Mouse (Mus musculus) midbrain, embryonic 15.5 days (tissue): Measurements from ENCODE around the gene Dner. TPM values are rescaled to one million over a fixed set of nuclear protein-coding genes. Genes with fewer than 3 reads are reported as not detected.

Experiments used
- ATAC-seq: fragments of 200-750 bp; cut with Nextera tagmentation; replicated peaks from 2 replicates; pipeline ENCODE4 v1.8.0; 2017; ENCODE audit warnings: moderate TSS enrichment
- H3K27ac ChIP-seq: fragments of 300-500 bp; sonication (generic); 2 replicates; pipeline ENCODE4 v1.5.1; 2015; ENCODE audit warnings: mild to moderate bottlenecking, inconsistent platforms
- H3K27me3 ChIP-seq: fragments of 300-500 bp; sonication (generic); replicated peaks from 2 replicates; pipeline ENCODE4 v1.6.1; 2015; ENCODE audit warnings: inconsistent platforms
- H3K36me3 ChIP-seq: fragments of 300-500 bp; sonication (generic); replicated peaks from 2 replicates; pipeline ENCODE4 v1.6.1; 2015; ENCODE audit warnings: inconsistent platforms
- H3K4me1 ChIP-seq: fragments of 300-500 bp; sonication (generic); 2 replicates; pipeline ENCODE4 v1.6.1; 2015; ENCODE audit warnings: inconsistent platforms
- H3K4me2 ChIP-seq: fragments of 300-500 bp; sonication (generic); 2 replicates; pipeline ENCODE4 v1.6.1; 2015; ENCODE audit warnings: inconsistent platforms, mild to moderate bottlenecking, moderate library complexity
- H3K4me3 ChIP-seq: fragments of 300-500 bp; sonication (generic); 2 replicates; pipeline ENCODE4 v1.5.1; 2015; ENCODE audit warnings: mild to moderate bottlenecking, inconsistent platforms
- H3K9ac ChIP-seq: fragments of 300-500 bp; sonication (generic); 2 replicates; pipeline ENCODE4 v1.6.1; 2015; ENCODE audit warnings: mild to moderate bottlenecking, inconsistent platforms
- H3K9me3 ChIP-seq: fragments of 300-500 bp; sonication (generic); 2 replicates; pipeline ENCODE4 v1.6.1; 2016; ENCODE audit warnings: inconsistent platforms
- WGBS: fragments of 180-500 bp; shearing (Covaris S2); methylation state at CpG from one replicate; pipeline ENCODE4 v1.1.7; 2015; ENCODE audit warnings: mixed read lengths; 5-methylcytosine and 5-hydroxymethylcytosine counted together
- polyA plus RNA-seq: library from polyadenylated mRNA; unstranded; fragments of >200 nt; fragmentation: Nextera tagmentation; extraction: Ambion mirVana; gene quantifications from 2 replicates; pipeline ENCODE4 v1.2.1, GENCODE M21; 2015

Gene Dner
- polyA plus RNA-seq, 1 experiment from 2014 or later: 291 TPM

GRCm38 (mm10) chr1:84619131-84619760, 76.8 kb downstream of the Dner start:
- H3K27me3 ChIP-seq: no peaks in the 10 kb centered on the region
- no peak overlapping the region for H3K4me3 ChIP-seq
- H3K9me3 ChIP-seq: no peaks in the 10 kb centered on the region
- H3K4me2 ChIP-seq: peak overlapping the region; percentile 35
- no peak for ATAC-seq
- WGBS: 36% methylated on average over 16 of the region's 16 CpGs
- no peak overlapping the region for H3K9ac ChIP-seq
- H3K4me1 ChIP-seq: peaks cover 60% of the 10 kb centered on the region
- peak overlapping the region; percentile 63 for H3K27ac ChIP-seq
- no peaks in the 10 kb centered on the region for H3K36me3 ChIP-seq

GRCm38 (mm10) chr1:84618094-84618493, 77.9 kb downstream of the Dner start:
- H3K27ac ChIP-seq: peak overlapping the region; percentile 15; the same call in 1 of the 2 replicates
- no peaks in the 10 kb centered on the region for H3K36me3 ChIP-seq
- no peaks in the 10 kb centered on the region for H3K27me3 ChIP-seq
- WGBS: 51% methylated on average over 1 of the region's 1 CpGs
- H3K9me3 ChIP-seq: no peaks in the 10 kb centered on the region
- no peak for ATAC-seq
- no peak overlapping the region for H3K4me3 ChIP-seq
- no peak overlapping the region for H3K4me2 ChIP-seq
- H3K9ac ChIP-seq: no peak overlapping the region
- peaks cover 58% of the 10 kb centered on the region for H3K4me1 ChIP-seq

- no peaks in the 10 kb centered on the region for H3K36me3 ChIP-seq
- no peak overlapping the region for H3K27ac ChIP-seq
- no peak overlapping the region for H3K4me3 ChIP-seq
- H3K9ac ChIP-seq: no peak overlapping the region
- H3K4me1 ChIP-seq: peaks cover 55% of the 10 kb centered on the region
- no peak for ATAC-seq
- H3K27me3 ChIP-seq: no peaks in the 10 kb centered on the region
- H3K4me2 ChIP-seq: no peak overlapping the region
- no peaks in the 10 kb centered on the region for H3K9me3 ChIP-seq
Measured at GRCm38 (mm10) chr1:84616133-84616532, 79.9 kb downstream of the Dner start.

- H3K27ac ChIP-seq: no peak overlapping the region
- no peak overlapping the region for H3K4me2 ChIP-seq
- no peak for ATAC-seq
- WGBS: 81% methylated on average over 7 of the region's 7 CpGs
- peaks cover 52% of the 10 kb centered on the region for H3K4me1 ChIP-seq
- H3K9me3 ChIP-seq: no peaks in the 10 kb centered on the region
- H3K9ac ChIP-seq: no peak overlapping the region
- no peaks in the 10 kb centered on the region for H3K27me3 ChIP-seq
- no peak overlapping the region for H3K4me3 ChIP-seq
- H3K36me3 ChIP-seq: no peaks in the 10 kb centered on the region
Measured at GRCm38 (mm10) chr1:84614596-84614995, 81.4 kb downstream of the Dner start.

- no peak for ATAC-seq
- H3K27ac ChIP-seq: no peak overlapping the region
Measured at GRCm38 (mm10) chr1:84613119-84613518, 82.9 kb downstream of the Dner start.

GRCm38 (mm10) chr1:84611331-84611730, 84.7 kb downstream of the Dner start:
- no peaks in the 10 kb centered on the region for H3K27me3 ChIP-seq
- H3K9me3 ChIP-seq: no peaks in the 10 kb centered on the region
- no peak overlapping the region for H3K9ac ChIP-seq
- WGBS: 64% methylated on average over 3 of the region's 3 CpGs
- no peak overlapping the region for H3K4me2 ChIP-seq
- no peaks in the 10 kb centered on the region for H3K36me3 ChIP-seq
- H3K4me1 ChIP-seq: peaks cover 31% of the 10 kb centered on the region
- ATAC-seq: no peak
- no peak overlapping the region for H3K4me3 ChIP-seq
- H3K27ac ChIP-seq: peak overlapping the region; percentile 55; the same call in 1 of the 2 replicates

More at GRCm38 (mm10) chr1:84613119-84613518, 82.9 kb downstream of the Dner start:
- Histone ChIP-seq H3K9me3 (no peaks in the 10 kb centered on the region), H3K36me3 (no peaks in the 10 kb centered on the region), H3K4me2 (no peak overlapping the region), H3K4me3 (no peak overlapping the region), H3K9ac (no peak overlapping the region), H3K4me1 (peaks cover 43% of the 10 kb centered on the region), H3K27me3 (no peaks in the 10 kb centered on the region)
- WGBS: 11% methylated on average over 8 of the region's 8 CpGs

DNA sequence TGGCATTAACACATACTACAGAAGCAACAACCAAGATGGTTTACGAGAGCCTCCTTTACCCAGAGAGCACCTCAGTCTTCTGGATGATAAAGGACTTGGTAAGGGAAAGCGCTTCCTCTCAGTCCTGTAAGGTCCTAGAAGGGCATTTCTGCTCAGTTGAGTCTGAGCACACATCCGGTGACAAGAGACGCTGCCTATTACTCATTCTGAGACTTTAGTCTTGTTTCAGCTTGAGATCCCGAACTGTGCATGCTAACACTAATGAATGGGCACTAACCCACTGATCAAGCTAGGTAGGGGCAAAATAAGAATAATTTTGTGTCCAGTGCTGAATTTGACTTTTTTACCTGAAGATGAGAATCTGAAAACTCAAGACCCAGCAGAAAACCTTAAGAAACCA, 97.0 kb downstream of the Dner start:
- Histone ChIP-seq H3K9me3 (no peaks in the 10 kb centered on the region), H3K4me3 (no peak overlapping the region), H3K27ac (0 out of 2 replicates have a peak overlapping the region, but pooled peaks have one; percentile 26), H3K27me3 (no peaks in the 10 kb centered on the region), H3K4me2 (no peak overlapping the region), H3K9ac (no peak overlapping the region), H3K36me3 (no peaks in the 10 kb centered on the region), H3K4me1 (no peaks in the 10 kb centered on the region)
- ATAC-seq: no peak
- WGBS: 95% methylated on average over 5 of the region's 5 CpGs

DNA sequence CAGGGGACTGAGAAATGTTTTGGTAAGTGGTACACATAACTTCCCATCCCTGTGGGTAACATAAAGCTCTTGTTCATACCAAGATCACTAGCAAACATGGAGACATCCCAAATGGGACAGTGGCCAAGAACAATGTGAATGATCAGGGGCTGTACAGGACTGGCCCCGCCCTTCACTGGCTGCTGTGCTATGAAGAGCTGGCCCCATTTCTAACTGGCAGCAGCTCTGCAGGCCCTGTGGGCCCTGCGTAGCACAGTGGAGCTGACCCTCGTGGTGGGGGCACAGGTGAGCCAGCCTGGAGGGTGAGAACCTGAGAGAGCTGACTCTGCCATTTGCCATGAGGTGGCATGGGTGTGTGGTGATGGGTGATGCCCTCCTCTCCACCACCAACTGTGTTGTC, 100.0 kb downstream of the Dner start:
- no peaks in the 10 kb centered on the region for H3K36me3 ChIP-seq
- H3K27ac ChIP-seq: no peak overlapping the region
- H3K9ac ChIP-seq: no peak overlapping the region
- peaks cover 2% of the 10 kb centered on the region; the same call in 1 of the 2 replicates for H3K4me1 ChIP-seq
- H3K9me3 ChIP-seq: no peaks in the 10 kb centered on the region
- H3K4me2 ChIP-seq: no peak overlapping the region
- WGBS: 86% methylated on average over 3 of the region's 3 CpGs
- H3K4me3 ChIP-seq: no peak overlapping the region
- ATAC-seq: peak; percentile 31; the same call in 1 of the 2 replicates
- H3K27me3 ChIP-seq: no peaks in the 10 kb centered on the region

- Histone ChIP-seq H3K27me3 (no peaks in the 10 kb centered on the region), H3K9ac (no peak overlapping the region), H3K27ac (peak overlapping the region; percentile 41; the same call in 1 of the 2 replicates), H3K36me3 (no peaks in the 10 kb centered on the region), H3K4me2 (no peak overlapping the region), H3K4me1 (peaks cover 19% of the 10 kb centered on the region), H3K9me3 (no peaks in the 10 kb centered on the region), H3K4me3 (no peak overlapping the region)
- WGBS: 42% methylated on average over 3 of the region's 3 CpGs
- no peak for ATAC-seq
Measured at GRCm38 (mm10) chr1:84592394-84592793, 103.6 kb downstream of the Dner start.

- 39% methylated on average over 9 of the region's 9 CpGs for WGBS
- peaks cover 33% of the 10 kb centered on the region for H3K4me1 ChIP-seq
- H3K36me3 ChIP-seq: no peaks in the 10 kb centered on the region
- H3K4me3 ChIP-seq: no peak overlapping the region
- H3K9me3 ChIP-seq: no peaks in the 10 kb centered on the region
- no peak overlapping the region for H3K9ac ChIP-seq
- H3K27me3 ChIP-seq: no peaks in the 10 kb centered on the region
- 0 out of 2 replicates have a peak, but pooled peaks have one; percentile 21 for ATAC-seq
- H3K4me2 ChIP-seq: no peak overlapping the region
- no peak overlapping the region for H3K27ac ChIP-seq
Measured at GRCm38 (mm10) chr1:84590534-84590933, 105.5 kb downstream of the Dner start.

- Histone ChIP-seq H3K4me2 (peak overlapping the region; percentile 37), H3K36me3 (no peaks in the 10 kb centered on the region; the same call in 1 of the 2 replicates), H3K4me1 (peaks cover 39% of the 10 kb centered on the region), H3K9me3 (no peaks in the 10 kb centered on the region), H3K27ac (peak overlapping the region; percentile 73), H3K9ac (no peak overlapping the region), H3K27me3 (no peaks in the 10 kb centered on the region), H3K4me3 (no peak overlapping the region)
- ATAC-seq: peak; percentile 83
- WGBS: 3% methylated on average over 6 of the region's 6 CpGs
Measured at GRCm38 (mm10) chr1:84585434-84585833, 110.6 kb downstream of the Dner start.

DNA sequence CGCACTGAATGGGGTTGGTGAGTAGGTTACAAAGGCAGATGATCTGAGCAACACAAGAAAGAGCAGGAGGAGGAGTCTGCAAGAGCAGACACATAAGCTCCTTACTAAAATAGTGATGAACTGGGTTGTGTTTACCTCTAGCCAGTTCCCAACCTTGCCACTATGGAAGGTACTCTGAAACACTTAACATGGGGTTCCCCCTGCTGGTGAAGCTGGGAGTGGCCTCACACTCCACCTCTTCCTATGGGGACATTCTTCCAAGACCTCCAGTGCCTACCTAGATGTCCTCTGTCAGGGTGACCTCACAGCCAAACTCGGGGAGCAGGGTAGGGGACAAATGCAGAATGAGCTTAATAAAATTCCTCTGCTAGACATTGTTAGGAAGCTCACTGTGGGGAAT, 114.2 kb downstream of the Dner start:
- Histone ChIP-seq H3K4me1 (peaks cover 23% of the 10 kb centered on the region), H3K9me3 (no peaks in the 10 kb centered on the region), H3K4me2 (no peak overlapping the region), H3K27me3 (no peaks in the 10 kb centered on the region), H3K9ac (no peak overlapping the region), H3K4me3 (no peak overlapping the region), H3K27ac (no peak overlapping the region), H3K36me3 (no peaks in the 10 kb centered on the region; the same call in 1 of the 2 replicates)
- ATAC-seq: no peak
- WGBS: 56% methylated on average over 2 of the region's 2 CpGs

- Histone ChIP-seq H3K9me3 (no peaks in the 10 kb centered on the region), H3K4me2 (no peak overlapping the region), H3K36me3 (no peaks in the 10 kb centered on the region), H3K27ac (no peak overlapping the region), H3K27me3 (no peaks in the 10 kb centered on the region), H3K4me3 (no peak overlapping the region), H3K9ac (no peak overlapping the region), H3K4me1 (peaks cover 7% of the 10 kb centered on the region)
- WGBS: 80% methylated on average over 8 of the region's 8 CpGs
- ATAC-seq: 0 out of 2 replicates have a peak, but pooled peaks have one; percentile 16
Measured at GRCm38 (mm10) chr1:84561841-84562240, 134.2 kb downstream of the Dner start.
